ENCODE assay signal across 8 mouse cellular contexts in genomic region chr16:91884196-91884595, GRCm38 (mm10).
DNase-seq lines count a peak whose midpoint lies in the region; ATAC-seq and TF ChIP-seq lines count a peak whose summit lies in the region.

No protein-coding gene starts in this region.

- no peaks in the 10 kb centered on the region for H3K36me3 ChIP-seq in hindbrain, embryonic 11.5 days (ENCODE audit: control insufficient read depth, insufficient read depth, low read length)
- peaks cover 15% of the 10 kb centered on the region for H3K36me3 ChIP-seq in hindbrain, embryonic 16.5 days (ENCODE audit: control insufficient read depth, insufficient read depth, low read length)
- H3K36me3 ChIP-seq in lung, postnatal 0 days (ENCODE audit: insufficient read depth, low read length): no peaks in the 10 kb centered on the region

- WGBS in hindbrain, embryonic 11.5 days: 55% methylated on average over 5 of the region's 5 CpGs
- WGBS in hindbrain, embryonic 16.5 days: 55% methylated on average over 5 of the region's 5 CpGs
- WGBS in lung, postnatal 0 days: 57% methylated on average over 5 of the region's 5 CpGs

- no peaks in the 10 kb centered on the region for H3K27me3 ChIP-seq in hindbrain, embryonic 11.5 days (ENCODE audit: control insufficient read depth, insufficient read depth, low read length)
- no peaks in the 10 kb centered on the region for H3K27me3 ChIP-seq in hindbrain, embryonic 16.5 days (replicated peaks; ENCODE audit: control insufficient read depth, insufficient read depth, low read length)
- no peaks in the 10 kb centered on the region for H3K27me3 ChIP-seq in lung, postnatal 0 days (replicated peaks; ENCODE audit: insufficient read depth, low read length)

- no peak for ATAC-seq in hindbrain, embryonic 11.5 days (ENCODE audit: low FRiP score)
- no peak for ATAC-seq in hindbrain, embryonic 16.5 days
- ATAC-seq in lung, postnatal 0 days: peak; percentile 38; the same call in 1 of the 2 replicates

- peak; percentile 90 for TF ChIP-seq CTCF in lung, postnatal 0 days (IDR thresholded peaks at IDR 0.05)

- H3K9ac ChIP-seq in hindbrain, embryonic 11.5 days (ENCODE audit: low read depth, low read length): no peak overlapping the region
- H3K9ac ChIP-seq in hindbrain, embryonic 16.5 days (ENCODE audit: low read depth, low read length): no peak overlapping the region
- no peak overlapping the region for H3K9ac ChIP-seq in lung, postnatal 0 days (replicated peaks; ENCODE audit: low read depth)

- H3K4me3 ChIP-seq in hindbrain, embryonic 11.5 days (ENCODE audit: low read depth, low read length): no peak overlapping the region
- no peak overlapping the region for H3K4me3 ChIP-seq in hindbrain, embryonic 16.5 days (ENCODE audit: low read length)
- no peak overlapping the region for H3K4me3 ChIP-seq in lung, postnatal 0 days (ENCODE audit: low read depth, low read length)

- H3K9me3 ChIP-seq in hindbrain, embryonic 11.5 days (ENCODE audit: control insufficient read depth, low read length): no peaks in the 10 kb centered on the region
- no peaks in the 10 kb centered on the region for H3K9me3 ChIP-seq in hindbrain, embryonic 16.5 days (ENCODE audit: control insufficient read depth, low read length)
- H3K9me3 ChIP-seq in lung, postnatal 0 days (ENCODE audit: low read length): no peaks in the 10 kb centered on the region

- no peak overlapping the region for H3K27ac ChIP-seq in hindbrain, embryonic 11.5 days (ENCODE audit: low read depth, low read length)
- no peak overlapping the region for H3K27ac ChIP-seq in hindbrain, embryonic 16.5 days (ENCODE audit: low read depth, low read length)
- no peak overlapping the region for H3K27ac ChIP-seq in lung, postnatal 0 days (ENCODE audit: low read length)

- H3K4me1 ChIP-seq in hindbrain, embryonic 11.5 days (replicated peaks; ENCODE audit: control insufficient read depth, insufficient read depth, low read length): peaks cover 9% of the 10 kb centered on the region; the same call in 1 of the 2 replicates
- H3K4me1 ChIP-seq in hindbrain, embryonic 16.5 days (ENCODE audit: control insufficient read depth, insufficient read depth, low read depth, low read length): peaks cover 6% of the 10 kb centered on the region
- H3K4me1 ChIP-seq in lung, postnatal 0 days (ENCODE audit: insufficient read depth, low read depth, low read length): no peaks in the 10 kb centered on the region

- no peak for TF ChIP-seq EP300 in lung, postnatal 0 days (IDR thresholded peaks at IDR 0.05)

- peak; percentile 48 for DNase-seq in hindbrain, embryonic 11.5 days (ENCODE audit: low spot score)
- peak; percentile 87 for DNase-seq in ES-CJ7 (ENCODE audit: low read depth, low spot score)
- peak; percentile 55 to 76 for DNase-seq in cerebellum, postnatal 10 days
- peak; percentile 48 for DNase-seq in lung, postnatal 0 days (ENCODE audit: low spot score)
- peak; percentile 56 for DNase-seq in testis, postnatal 14 days (ENCODE audit: low spot score)
- DNase-seq in right cerebral cortex, postnatal 25 days: no peak
- no peak for DNase-seq in gastrocnemius, adult 8-10 months (ENCODE audit: low spot score in 2 of 2)

- no peak overlapping the region for H3K4me2 ChIP-seq in hindbrain, embryonic 11.5 days (replicated peaks; ENCODE audit: low read depth, low read length)
- H3K4me2 ChIP-seq in hindbrain, embryonic 16.5 days (ENCODE audit: low read length): no peak overlapping the region
- no peak overlapping the region for H3K4me2 ChIP-seq in lung, postnatal 0 days (replicated peaks; ENCODE audit: low read depth, low read length)

Comparison
In these comparisons a context has a peak if more than half of its experiments do, and no peak if none do; other contexts are left out.
1. DNase-seq: peak in hindbrain, embryonic 11.5 days (single experiment), ES-CJ7 (single experiment), cerebellum, postnatal 10 days (2 of 2), lung, postnatal 0 days (single experiment) and testis, postnatal 14 days (single experiment); none in right cerebral cortex, postnatal 25 days (single experiment) and gastrocnemius, adult 8-10 months (0 of 2).